Mouse (Mus musculus): Measurements from ENCODE around the gene Pdxk. TPM values are rescaled to one million over a fixed set of nuclear protein-coding genes. Genes with fewer than 3 reads are reported as not detected.
"Not testable (repeated sequence)": the region's sequence is repeated elsewhere in the genome, so short reads cannot be mapped to it uniquely, and the experiment has no call there.

Pdxk gene
- 23.2 and 24.1 TPM in 2 replicates for total RNA-seq (2021)
- long read RNA-seq, full-length matches to known transcripts: 9 of 21 reads
- long read RNA-seq, partial matches to known transcripts: 0 of 21 reads
- long read RNA-seq, other reads (novel, unspliced or antisense): 12 of 21 reads

DNA sequence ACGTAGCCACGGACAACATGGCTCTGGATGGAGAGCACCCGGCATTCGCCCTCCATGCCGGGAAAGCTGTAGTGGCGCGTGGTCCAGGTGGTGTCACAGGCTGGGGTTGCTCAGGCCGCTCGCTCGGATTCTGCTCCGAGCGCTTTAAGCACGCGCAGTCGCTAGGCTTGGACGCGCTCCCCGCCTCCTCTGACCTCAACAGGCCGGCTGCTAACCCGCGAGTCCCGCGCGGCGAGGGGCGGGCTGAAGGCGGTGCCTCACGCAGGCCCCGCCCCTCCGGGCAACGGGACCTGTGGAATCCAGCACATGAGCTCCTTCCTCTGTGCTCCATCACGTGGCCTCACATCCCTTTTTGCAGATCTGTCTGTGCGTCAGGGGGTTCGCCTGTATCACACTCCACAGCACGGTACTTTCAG is at the start of gene Pdxk:
TSS of gene Pdxk (minus strand) at position 184 of the 416 bp plus-strand sequence.
- DNase-seq: peak; percentile 95

DNA sequence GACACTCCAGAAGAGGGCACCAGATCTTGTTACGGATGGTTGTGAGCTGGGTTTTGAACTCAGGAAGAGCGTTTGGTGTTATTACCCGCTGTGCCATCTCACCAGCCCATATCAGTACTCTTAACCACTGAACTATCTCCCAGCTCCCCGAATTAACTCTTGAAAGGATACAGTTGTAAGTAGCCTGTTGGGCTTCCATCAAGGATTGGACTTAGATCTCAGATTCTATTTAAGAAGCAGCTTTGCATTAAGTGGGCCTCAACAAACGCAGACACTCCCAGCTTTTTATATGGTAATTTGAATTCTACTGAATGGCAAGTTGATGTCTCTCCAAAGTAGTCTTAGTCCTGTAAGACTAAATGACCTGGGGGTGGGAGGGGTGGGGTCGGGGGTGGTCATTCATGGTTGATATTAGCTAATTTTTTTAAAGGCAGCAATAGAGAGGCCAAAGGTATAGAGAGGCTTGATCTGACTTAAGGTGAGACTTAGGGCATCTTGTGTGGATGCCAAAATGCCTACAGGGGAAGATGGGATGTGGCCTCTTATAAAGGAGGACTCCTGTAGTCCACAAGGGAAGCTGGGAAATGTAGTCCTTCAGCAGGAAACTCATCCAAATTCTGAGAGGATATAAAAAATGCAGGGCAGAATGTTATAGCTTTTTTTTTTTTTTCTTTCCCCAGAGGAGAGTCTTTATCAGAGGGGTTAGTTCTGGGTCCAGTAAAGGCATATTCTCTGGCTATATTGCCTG is 38.4 kb upstream of the Pdxk start:
- DNase-seq: no peak

DNA sequence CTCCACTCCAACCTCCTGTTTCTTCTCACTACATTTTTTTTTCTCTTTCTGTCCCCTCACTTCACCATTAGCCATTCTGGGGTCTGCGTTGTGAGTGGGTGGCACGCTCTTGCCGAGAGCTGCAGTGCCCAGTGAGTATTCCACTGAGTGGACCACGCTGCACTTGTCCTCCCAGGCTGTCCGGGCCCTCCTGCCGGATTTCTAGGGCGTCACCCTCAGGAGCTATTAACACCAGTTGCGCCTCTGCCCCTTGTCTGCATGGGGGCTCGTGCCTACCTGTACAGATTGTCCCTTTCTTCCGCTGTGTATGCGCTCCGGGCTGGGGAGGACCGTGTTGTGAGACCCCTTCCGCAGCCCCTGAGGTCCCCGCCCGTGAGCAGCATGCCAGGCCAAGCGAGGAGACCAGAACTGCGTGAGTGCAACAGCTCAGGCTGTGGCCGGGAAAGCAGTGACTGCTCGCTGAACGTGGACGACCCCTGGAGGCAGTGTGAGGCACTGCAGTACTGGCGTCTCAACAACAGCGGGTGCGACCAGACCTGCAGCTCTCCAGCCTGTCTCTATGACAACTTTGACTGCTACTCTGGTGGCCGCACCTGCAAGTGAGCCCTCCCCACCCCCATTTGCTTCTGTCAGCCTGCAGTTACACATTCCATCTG is 22.8 kb upstream of the Pdxk start:
- DNase-seq: peak; percentile 82

DNA sequence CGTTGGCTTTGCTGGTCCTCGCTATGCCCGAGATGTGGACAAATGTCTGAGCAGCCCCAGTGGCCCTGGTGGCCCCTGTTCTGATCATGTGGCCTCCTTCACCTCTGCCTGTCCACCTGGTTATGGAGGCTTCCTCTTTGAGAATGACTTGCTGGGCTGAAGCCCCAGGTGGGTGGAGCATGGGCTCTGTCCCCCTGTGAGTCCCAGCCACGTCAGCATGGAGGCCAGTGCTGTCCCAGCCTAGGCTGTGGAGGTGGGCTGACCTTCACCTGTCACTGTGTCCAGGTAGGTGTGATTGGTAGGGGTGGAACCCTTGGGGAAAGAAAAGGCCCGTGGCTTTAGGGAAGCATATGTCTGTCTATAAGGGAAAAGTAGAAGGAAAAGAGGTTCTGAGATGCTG is 22.1 kb upstream of the Pdxk start:
- no peak for DNase-seq

DNA sequence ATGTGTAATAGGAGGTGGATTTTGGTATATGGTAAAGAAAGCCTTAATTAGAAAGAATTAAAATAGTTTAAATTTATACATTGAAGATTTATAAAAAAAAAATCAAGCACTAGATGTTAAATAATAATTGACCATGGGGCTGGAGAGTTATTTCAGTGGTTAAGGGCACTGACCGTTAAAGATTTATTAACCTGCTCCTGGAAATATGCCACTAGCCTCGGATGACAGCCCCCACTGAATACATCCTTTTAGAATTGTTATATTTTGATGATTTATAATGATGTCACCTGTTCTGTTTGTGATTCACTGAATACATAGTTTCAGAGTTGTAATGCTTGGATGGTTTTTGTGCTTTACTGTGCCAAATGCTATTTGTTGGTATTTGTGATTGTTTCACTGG is 20.6 kb upstream of the Pdxk start:
- not testable (repeated sequence) for DNase-seq

DNA sequence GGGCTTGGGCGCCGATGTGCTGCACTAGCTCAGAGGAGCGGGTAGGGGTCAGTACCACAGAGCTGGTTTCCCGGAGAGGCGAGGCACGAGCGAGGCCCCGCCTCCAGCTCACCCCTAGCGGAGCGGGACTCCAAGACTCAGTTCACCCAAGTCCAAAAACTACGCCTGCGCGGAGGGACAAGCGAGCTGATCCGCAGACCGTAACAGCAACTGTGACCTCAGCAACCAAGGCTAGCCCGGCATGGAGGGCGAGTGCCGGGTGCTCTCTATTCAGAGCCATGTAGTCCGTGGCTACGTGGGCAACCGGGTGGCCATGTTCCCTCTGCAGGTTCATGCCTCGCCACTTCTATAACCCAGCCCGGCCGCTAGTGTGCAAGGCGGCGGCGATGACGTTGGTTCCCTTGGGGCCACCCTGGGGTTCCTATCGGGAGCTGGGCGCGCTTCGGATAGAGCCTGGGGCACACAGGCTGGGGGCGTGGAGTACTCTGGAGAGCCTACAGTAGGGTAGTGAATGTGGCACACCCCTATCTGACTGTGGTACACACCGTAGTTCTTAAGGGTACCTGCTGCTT is 17.2 kb upstream of the Pdxk start:
- peak; percentile 50 for DNase-seq

DNA sequence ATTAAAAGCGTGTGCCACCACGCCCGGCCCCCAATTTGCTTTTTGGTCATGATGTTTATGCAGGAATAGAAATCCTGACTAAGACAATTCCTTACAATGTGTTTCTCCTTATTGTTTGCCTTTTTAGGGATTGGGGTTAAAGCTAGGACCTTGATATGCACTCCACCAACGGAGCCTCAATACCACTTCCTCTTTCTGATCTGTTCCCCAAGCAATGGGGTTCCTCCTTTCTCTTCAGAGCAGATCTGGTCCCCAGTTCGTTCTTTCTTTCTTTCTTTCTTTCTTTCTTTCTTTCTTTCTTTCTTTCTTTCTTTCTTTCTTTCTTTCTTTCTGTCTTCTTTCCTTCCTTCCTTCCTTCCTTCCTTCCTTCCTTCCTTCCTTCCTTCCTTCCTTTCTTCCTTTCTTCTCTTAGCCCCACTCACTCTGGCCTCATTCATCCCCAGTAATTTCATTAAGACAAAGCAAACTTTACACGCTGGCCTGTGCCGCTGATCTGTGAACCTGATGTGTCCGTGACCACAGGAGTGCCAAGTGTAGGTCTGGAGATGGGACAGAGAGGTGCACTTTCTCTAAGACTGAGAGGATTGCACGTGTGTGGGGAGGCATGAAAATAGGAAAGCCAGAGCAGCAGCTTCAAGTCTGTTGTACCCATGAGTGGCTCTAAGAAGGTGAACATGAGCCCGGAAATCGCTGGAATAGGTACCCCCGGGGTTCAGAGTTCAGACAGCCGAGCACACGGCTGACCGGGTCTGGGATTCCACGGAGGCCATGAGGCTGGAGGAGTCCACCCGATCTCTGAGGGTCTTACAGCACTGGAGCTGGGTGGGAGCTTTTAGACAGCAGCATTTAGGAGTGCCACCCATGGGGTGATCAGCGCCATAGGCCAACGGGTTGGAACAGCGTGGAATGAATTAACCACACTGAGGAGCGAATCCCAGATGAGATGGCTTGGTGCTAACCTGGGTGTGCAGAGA is 16.5 kb upstream of the Pdxk start:
- DNase-seq: no peak

DNA sequence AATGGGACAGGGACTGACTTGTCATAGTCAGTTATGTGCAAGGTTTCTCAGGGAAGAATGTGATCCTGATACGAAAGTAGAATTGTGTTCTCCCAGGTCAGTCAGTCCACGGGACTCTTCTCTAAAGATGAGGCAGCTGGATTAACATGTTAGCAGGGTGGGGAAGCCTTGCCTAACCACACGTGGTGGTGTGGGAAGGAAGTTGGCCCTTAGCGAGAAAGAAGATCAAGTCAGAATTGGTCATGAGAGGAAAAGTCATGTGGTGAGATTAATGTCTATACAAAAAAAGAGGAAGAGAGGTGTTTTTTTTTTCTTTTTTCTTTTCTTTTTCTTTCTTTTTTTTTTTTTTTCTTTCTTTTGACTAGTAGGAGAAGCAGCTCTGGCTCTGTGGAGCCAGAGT is 12.0 kb upstream of the Pdxk start:
- no peak for DNase-seq

DNA sequence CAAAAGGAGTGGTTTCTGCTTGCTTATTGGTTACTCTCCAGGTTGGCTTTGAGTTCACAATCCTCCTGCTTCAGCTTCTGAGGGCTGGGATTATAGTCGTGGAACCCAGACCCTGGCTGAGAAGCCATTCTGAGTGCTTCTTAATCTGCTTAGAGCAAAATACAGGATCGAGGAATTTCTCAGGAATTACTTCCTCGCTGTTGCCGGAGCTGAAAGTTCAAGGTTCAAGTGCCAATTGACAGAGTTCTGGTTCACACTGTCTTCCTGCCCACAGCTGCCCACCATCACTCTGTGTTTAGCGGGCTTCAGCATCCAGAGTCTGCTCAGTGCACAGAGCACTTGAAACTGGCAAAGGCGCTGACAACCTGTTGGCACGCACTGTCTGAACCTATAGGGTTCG is 10.0 kb upstream of the Pdxk start:
- DNase-seq: no peak

DNA sequence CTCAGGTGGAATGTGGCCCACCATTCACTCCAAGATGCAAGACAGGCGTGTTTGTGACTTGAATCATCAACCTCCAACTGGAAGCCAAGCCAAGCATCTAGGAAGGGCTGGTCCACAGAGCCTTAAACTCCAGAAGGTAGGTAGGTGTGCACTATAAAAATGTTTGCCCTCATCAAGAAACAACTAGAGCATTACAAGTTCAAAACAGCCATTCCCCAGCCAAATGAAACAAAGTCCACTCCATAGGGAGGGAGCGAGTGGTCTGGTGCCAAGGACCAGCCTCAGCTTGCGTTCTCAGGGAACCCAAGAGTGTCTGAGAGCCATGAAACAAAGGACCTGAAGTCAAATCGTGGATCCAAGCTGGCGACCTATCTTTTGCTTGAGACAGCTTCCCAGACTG is 8.7 kb upstream of the Pdxk start:
- DNase-seq: no peak

DNA sequence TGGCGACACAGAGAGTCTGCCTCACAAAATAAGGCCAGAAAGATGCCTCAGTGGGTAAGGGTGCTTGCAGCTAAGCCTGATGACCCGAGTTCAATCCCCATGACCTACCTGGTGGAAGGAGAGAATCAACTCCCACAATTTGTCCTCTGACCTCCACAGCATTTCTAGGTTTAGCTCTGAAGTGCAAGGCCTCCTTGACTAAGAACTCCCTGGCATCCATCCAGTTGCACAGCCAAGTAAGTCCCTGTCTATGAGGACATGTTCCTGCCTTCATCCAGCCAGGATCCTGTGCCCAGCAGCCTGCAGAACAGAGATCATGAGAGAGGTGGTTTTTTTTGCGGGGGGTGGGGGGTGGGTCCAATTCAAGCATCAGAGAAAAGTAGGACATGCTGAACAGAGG is 7.3 kb upstream of the Pdxk start:
- DNase-seq: peak; percentile 42

DNA sequence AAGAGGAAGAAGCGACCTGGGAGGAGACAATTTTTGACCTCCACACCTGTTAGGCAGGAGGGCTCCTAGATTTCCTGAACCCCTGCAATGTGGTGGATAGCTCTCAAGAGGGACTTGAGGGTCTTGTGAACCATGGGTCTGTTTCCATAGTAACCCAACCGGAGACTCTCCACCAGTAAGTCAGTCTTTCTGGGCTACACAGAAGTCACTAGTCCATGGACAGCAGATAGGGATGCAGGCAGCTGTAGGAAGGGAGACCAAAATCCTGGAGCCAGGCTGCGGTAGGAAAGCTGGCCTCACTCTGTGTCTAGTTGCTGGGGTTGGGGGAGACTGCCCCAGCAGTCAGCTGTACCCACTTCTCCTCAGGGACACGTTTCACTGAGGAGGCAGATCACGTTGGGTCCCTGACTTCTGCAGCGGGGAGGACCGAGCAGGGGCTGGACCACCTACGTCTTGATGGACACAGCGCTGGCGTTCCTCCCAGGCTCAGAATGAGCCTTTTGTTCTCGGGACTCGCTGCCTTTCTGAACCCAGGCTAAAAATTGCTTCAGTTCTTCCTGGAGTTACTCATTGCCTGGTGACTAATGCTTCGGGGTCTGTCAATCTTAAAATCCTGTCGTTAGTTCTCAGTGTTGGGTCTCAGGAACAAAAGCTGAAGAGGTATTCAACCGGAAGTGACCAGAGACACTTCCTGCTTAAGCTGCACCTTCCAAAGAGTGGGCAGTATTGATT is 6.0 kb upstream of the Pdxk start:
- DNase-seq: no peak

DNA sequence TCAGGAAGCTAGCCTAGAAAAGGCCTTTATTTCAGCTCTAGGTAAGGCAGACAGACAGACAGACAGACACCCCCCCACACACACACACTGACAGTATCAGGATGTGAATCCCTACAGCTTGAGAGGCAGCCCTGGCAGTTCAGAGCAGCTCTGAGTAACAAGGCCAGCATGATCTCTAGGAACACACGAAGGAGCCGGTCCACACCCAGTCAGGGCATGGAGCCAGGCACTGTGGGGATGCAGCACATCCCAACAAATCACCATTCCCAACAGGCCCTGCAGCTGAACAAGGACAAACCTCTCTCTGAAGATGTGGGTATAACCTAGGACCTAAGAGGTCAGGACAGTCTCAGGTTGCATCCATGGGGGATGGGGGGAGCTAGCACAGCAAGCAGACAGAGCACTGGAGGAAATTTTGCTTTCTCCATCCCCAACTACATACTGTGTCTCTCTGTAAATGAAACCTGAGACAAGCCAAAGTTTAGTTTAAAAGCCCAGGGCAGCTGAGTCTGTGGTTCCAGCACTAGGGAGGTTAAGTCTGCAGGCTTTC is 3.1 kb upstream of the Pdxk start:
- DNase-seq: peak; percentile 73

DNA sequence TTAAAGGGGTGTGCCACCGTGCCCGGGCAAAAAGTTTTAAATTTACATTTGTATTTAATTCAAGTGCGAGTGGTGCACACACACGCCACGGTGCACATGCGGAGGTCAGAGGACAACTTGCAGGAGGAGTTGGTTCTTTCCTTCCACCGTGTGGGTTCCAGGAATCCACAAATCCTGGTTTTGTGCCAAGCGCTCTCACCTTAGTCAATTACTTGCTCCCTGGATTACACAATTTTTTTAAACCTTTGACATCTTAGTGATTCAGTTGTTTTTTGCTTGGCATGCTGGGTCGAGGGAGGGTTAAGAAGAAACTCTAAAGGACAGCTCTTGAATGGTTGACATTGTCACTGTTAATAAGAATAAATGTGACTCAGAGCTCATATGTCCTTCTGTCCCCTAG is 1.9 kb upstream of the Pdxk start:
- no peak for DNase-seq

DNA sequence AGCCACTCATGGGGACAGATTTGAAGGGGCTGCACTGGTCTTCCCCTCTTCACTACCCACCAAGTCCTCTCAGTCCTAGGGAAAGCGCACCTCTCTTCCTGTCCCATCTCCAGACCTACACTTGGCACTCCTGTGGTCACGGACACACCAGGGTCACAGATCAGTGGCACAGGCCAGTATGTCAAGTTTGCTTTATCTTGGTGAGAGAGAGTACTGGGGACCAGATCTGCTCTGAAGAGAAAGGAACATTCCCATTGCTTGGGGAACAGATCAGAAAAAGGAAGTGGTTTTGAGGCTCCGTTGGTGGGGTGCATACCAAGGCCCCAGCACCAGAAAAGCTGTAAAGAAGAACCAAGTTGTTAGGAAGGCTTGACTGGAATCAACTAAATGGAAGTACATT is 697 bp upstream of the Pdxk start:
- DNase-seq: no peak

DNA sequence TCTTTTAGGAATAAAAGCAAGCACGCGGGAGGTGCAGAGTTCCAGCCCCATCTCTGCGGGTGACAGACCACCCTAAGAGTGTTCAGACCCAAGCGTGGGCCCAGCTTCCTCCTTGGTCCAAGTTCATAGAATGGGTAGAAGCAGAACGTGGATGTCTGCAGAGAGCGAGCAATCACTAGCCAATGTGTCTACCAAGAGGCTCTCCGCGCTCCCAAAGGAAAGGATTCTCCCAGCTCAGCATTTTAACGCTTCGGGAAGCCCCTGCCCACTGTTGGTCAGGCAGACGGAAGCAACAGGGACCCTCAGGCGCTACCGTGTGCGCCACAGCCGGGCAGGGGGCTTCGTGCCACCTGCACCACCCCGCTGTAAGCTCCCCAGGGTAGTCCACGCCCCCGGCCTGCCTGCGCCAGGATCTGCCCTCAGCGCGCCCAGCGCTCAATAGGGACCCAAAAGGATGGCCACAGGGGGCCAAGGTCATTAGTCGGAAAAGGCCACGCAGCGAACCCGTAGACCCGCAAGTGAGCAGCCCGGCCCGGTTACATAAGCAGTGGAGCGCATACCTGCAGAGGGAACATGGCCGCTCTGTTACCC is 479 bp downstream of the Pdxk start:
- DNase-seq: no peak

DNA sequence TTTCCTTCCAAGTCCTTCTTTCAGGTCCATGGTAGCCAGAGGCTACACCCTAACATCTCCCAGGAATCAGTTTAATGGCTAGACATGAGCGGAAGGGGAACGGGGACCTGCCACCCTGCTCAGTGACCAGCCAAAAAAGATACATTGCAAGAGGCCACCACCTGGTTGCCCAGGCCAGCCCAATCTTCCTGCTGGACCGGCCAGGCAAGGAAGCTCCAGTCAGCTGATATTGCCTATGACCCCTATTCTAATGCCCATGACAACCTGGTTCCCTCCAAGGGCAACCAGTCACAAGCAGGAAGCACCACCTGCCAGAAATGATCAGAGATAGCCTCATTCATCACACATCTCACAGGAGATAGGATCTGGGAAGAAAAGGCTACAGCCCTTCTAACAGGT is 1.0 kb downstream of the Pdxk start:
- no peak for DNase-seq

DNA sequence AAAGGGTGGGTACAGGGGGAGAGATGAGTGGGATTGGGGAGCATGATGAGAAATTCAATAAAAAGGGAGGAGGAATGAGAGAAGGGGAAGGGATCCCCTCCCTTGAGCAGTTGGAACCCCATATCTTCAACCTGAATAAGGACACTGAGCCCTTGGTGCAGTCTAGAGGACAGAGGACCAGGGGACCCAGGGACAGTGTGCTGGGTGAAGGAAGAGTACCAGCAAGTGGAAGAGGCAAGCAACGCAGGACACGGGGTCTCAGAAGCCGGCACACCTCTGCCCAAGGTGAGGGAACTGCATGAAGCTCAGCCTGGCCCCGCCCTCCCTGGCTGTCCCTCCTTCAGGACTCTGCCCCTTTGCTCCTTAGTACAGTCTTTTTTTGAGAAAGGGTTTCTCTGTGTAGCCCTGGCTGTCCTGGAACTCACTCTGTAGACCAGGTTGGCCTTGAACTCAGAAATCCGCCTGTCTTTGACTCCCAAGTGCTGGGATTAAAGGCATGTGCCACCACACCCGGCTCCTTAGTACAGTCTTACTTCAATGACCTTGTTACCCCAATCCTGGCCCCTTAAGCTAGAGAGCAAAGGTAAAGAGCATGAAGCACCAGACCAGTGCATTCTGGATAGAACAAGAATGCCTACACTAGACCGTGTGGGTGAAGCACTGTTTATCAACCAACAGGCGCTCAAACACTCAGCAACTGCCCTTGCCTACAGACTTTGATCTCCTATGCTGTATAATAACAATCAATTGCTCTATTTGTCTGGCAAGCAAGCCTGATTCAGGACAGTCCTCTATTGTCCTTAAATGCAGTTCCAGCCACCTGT is 1.6 kb downstream of the Pdxk start:
- DNase-seq: no peak

DNA sequence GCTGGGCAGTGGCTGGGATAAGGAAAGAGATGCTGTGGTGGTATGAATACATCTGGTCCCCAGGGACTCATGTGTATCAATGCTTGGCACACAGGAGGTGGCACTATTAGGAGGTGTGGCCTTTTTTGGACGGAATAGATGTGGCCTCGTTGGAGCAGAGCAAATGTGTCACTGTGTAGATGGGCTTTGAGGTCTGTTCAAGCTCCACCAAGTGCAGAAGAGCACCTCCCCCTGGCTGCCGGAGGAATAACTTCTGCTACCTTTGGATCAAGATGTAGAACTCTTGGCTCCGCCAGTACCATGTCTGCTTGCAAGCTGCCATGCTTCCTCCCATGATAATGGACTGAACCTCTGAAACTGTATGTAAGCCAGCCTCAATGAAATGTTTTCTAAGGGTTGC is 3.0 kb downstream of the Pdxk start:
- DNase-seq: no peak

DNA sequence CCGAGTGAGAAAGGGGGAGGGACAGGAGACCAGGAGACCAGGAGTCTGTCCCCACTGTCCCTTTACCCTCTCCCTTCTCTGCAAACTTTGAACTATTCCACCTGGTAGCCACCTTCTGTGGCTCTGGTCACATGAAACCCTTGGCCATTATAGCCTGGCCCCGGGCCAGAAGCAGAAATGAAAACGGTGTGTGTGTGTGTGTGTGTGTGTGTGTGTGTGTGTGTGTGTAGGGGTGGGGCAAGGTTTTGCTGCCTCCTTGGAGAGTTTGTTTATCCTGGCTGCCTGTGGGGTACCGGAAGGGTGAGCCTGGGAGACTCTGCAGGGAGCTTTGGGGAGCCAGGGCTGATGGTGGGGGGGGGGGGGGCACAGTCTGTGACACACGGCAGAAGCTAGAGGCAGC is 4.3 kb downstream of the Pdxk start:
- DNase-seq: no peak
